Mouse (Mus musculus): ENCODE results near the gene Fam126a. TPM values are rescaled to one million over a fixed set of nuclear protein-coding genes. Genes with fewer than 3 reads are reported as not detected.

Gene Fam126a
- polyA plus RNA-seq, 1 experiment = 7.8 TPM

GRCm38 (mm10) chr5:23922516-23923291 lies 107.8 kb downstream of the Fam126a start:
- peaks cover 11% of the 10 kb centered on the region for H3K27me3 ChIP-seq (ENCODE audit: control insufficient read depth, insufficient read depth, insufficient read length)
- H3K4me3 ChIP-seq = no peak overlapping the region
- no peak overlapping the region for H3ac ChIP-seq (ENCODE audit: control insufficient read depth, insufficient read length)
- no peaks in the 10 kb centered on the region for H3K36me3 ChIP-seq (ENCODE audit: control insufficient read depth, insufficient read depth)
- no peak for TF ChIP-seq POLR2AphosphoS2 (IDR thresholded peaks at IDR 0.05; ENCODE audit: insufficient read length, low read depth)
- TF ChIP-seq MAX (IDR thresholded peaks at IDR 0.05; ENCODE audit: low read depth) = no peak
- no peak for TF ChIP-seq POLR2A (IDR thresholded peaks at IDR 0.05; ENCODE audit: insufficient read length, low read depth)
- TF ChIP-seq E2F4 (IDR thresholded peaks at IDR 0.05; ENCODE audit: insufficient read depth) = no peak
- TF ChIP-seq USF1 (IDR thresholded peaks at IDR 0.05; ENCODE audit: low read depth) = no peak
- no peak for TF ChIP-seq REST (IDR thresholded peaks at IDR 0.05; ENCODE audit: insufficient read depth, insufficient read length)
- TF ChIP-seq CEBPB (IDR thresholded peaks at IDR 0.05; ENCODE audit: insufficient read depth, poor library complexity, severe bottlenecking) = no peak
- no peak overlapping the region for H3K4me2 ChIP-seq (ENCODE audit: low read depth)
- H3K79me2 ChIP-seq (ENCODE audit: control insufficient read depth, insufficient read depth) = no peaks in the 10 kb centered on the region

GRCm38 (mm10) chr5:23921316-23921715 lies 109.2 kb downstream of the Fam126a start:
- no peak for TF ChIP-seq MYOG (IDR thresholded peaks at IDR 0.05; ENCODE audit: control insufficient read depth in 1 of 3, insufficient read depth in 1 of 3, insufficient read length in 2 of 3, low read depth in 2 of 3)
- no peak for TF ChIP-seq USF1 (IDR thresholded peaks at IDR 0.05; ENCODE audit: low read depth)
- TF ChIP-seq MAX (IDR thresholded peaks at IDR 0.05; ENCODE audit: low read depth) = no peak
- no peak for TF ChIP-seq MYOD1 (IDR thresholded peaks at IDR 0.05; ENCODE audit: control insufficient read depth in 1 of 3, insufficient read length in 2 of 3, low read depth in 2 of 3)
- TF ChIP-seq POLR2AphosphoS2 (IDR thresholded peaks at IDR 0.05; ENCODE audit: insufficient read length, low read depth) = no peak
- TF ChIP-seq POLR2A (IDR thresholded peaks at IDR 0.05; ENCODE audit: insufficient read length, low read depth) = no peak
- no peak for TF ChIP-seq TCF3 (IDR thresholded peaks at IDR 0.05; ENCODE audit: insufficient read length, low read depth)
- no peak for TF ChIP-seq E2F4 (IDR thresholded peaks at IDR 0.05; ENCODE audit: insufficient read depth)
- no peak for TF ChIP-seq CEBPB (IDR thresholded peaks at IDR 0.05; ENCODE audit: insufficient read depth, poor library complexity, severe bottlenecking)
- TF ChIP-seq REST (IDR thresholded peaks at IDR 0.05; ENCODE audit: insufficient read depth, insufficient read length) = no peak
- no peak for TF ChIP-seq SRF (IDR thresholded peaks at IDR 0.05; ENCODE audit: control insufficient read depth, insufficient read length, low read depth)
- no peak for TF ChIP-seq TCF12 (IDR thresholded peaks at IDR 0.05; ENCODE audit: insufficient read depth, poor library complexity, severe bottlenecking)
- Histone ChIP-seq H3ac (ENCODE audit: control insufficient read depth, insufficient read length) (no peak overlapping the region), H3K4me2 (ENCODE audit: low read depth) (no peak overlapping the region), H3K4me3 (no peak overlapping the region), H3K27me3 (ENCODE audit: control insufficient read depth, insufficient read depth, insufficient read length) (peaks cover 14% of the 10 kb centered on the region), H3K36me3 (ENCODE audit: control insufficient read depth, insufficient read depth) (no peaks in the 10 kb centered on the region), H3K79me2 (ENCODE audit: control insufficient read depth, insufficient read depth) (no peaks in the 10 kb centered on the region)

- H3K36me3 ChIP-seq (ENCODE audit: control insufficient read depth, insufficient read depth) = no peaks in the 10 kb centered on the region
- no peak overlapping the region for H3ac ChIP-seq (ENCODE audit: control insufficient read depth, insufficient read length)
- TF ChIP-seq TCF3 (IDR thresholded peaks at IDR 0.05; ENCODE audit: insufficient read length, low read depth) (no peak), USF1 (IDR thresholded peaks at IDR 0.05; ENCODE audit: low read depth) (no peak), E2F4 (IDR thresholded peaks at IDR 0.05; ENCODE audit: insufficient read depth) (no peak), MYOD1 (IDR thresholded peaks at IDR 0.05; ENCODE audit: control insufficient read depth in 1 of 3, insufficient read length in 2 of 3, low read depth in 2 of 3) (no peak), REST (IDR thresholded peaks at IDR 0.05; ENCODE audit: insufficient read depth, insufficient read length) (no peak), SRF (IDR thresholded peaks at IDR 0.05; ENCODE audit: control insufficient read depth, insufficient read length, low read depth) (no peak), POLR2A (IDR thresholded peaks at IDR 0.05; ENCODE audit: insufficient read length, low read depth) (no peak), MYOG (IDR thresholded peaks at IDR 0.05; ENCODE audit: control insufficient read depth in 1 of 3, insufficient read depth in 1 of 3, insufficient read length in 2 of 3, low read depth in 2 of 3) (no peak), TCF12 (IDR thresholded peaks at IDR 0.05; ENCODE audit: insufficient read depth, poor library complexity, severe bottlenecking) (no peak), MAX (IDR thresholded peaks at IDR 0.05; ENCODE audit: low read depth) (no peak), CEBPB (IDR thresholded peaks at IDR 0.05; ENCODE audit: insufficient read depth, poor library complexity, severe bottlenecking) (no peak), POLR2AphosphoS2 (IDR thresholded peaks at IDR 0.05; ENCODE audit: insufficient read length, low read depth) (no peak)
- H3K79me2 ChIP-seq (ENCODE audit: control insufficient read depth, insufficient read depth) = no peaks in the 10 kb centered on the region
- peaks cover 19% of the 10 kb centered on the region for H3K27me3 ChIP-seq (ENCODE audit: control insufficient read depth, insufficient read depth, insufficient read length)
- H3K4me3 ChIP-seq = no peak overlapping the region
- H3K4me2 ChIP-seq (ENCODE audit: low read depth) = no peak overlapping the region
Observed at GRCm38 (mm10) chr5:23919892-23920731, 110.4 kb downstream of the Fam126a start.

- H3K4me3 ChIP-seq = no peak overlapping the region
- no peak overlapping the region for H3ac ChIP-seq (ENCODE audit: control insufficient read depth, insufficient read length)
- peaks cover 19% of the 10 kb centered on the region for H3K27me3 ChIP-seq (ENCODE audit: control insufficient read depth, insufficient read depth, insufficient read length)
- no peaks in the 10 kb centered on the region for H3K36me3 ChIP-seq (ENCODE audit: control insufficient read depth, insufficient read depth)
- H3K79me2 ChIP-seq (ENCODE audit: control insufficient read depth, insufficient read depth) = no peaks in the 10 kb centered on the region
- TF ChIP-seq CEBPB (IDR thresholded peaks at IDR 0.05; ENCODE audit: insufficient read depth, poor library complexity, severe bottlenecking) (no peak), POLR2A (IDR thresholded peaks at IDR 0.05; ENCODE audit: insufficient read length, low read depth) (no peak), MYOG (IDR thresholded peaks at IDR 0.05; ENCODE audit: control insufficient read depth in 1 of 3, insufficient read depth in 1 of 3, insufficient read length in 2 of 3, low read depth in 2 of 3) (no peak), REST (IDR thresholded peaks at IDR 0.05; ENCODE audit: insufficient read depth, insufficient read length) (no peak), E2F4 (IDR thresholded peaks at IDR 0.05; ENCODE audit: insufficient read depth) (no peak), POLR2AphosphoS2 (IDR thresholded peaks at IDR 0.05; ENCODE audit: insufficient read length, low read depth) (no peak), TCF3 (IDR thresholded peaks at IDR 0.05; ENCODE audit: insufficient read length, low read depth) (no peak), TCF12 (IDR thresholded peaks at IDR 0.05; ENCODE audit: insufficient read depth, poor library complexity, severe bottlenecking) (no peak), SRF (IDR thresholded peaks at IDR 0.05; ENCODE audit: control insufficient read depth, insufficient read length, low read depth) (no peak), USF1 (IDR thresholded peaks at IDR 0.05; ENCODE audit: low read depth) (no peak), MAX (IDR thresholded peaks at IDR 0.05; ENCODE audit: low read depth) (no peak), MYOD1 (IDR thresholded peaks at IDR 0.05; ENCODE audit: control insufficient read depth in 1 of 3, insufficient read length in 2 of 3, low read depth in 2 of 3) (no peak)
- no peak overlapping the region for H3K4me2 ChIP-seq (ENCODE audit: low read depth)
Observed at GRCm38 (mm10) chr5:23917301-23917700, 113.2 kb downstream of the Fam126a start.

Data from myocyte (in vitro differentiated cells).